Mouse (Mus musculus): ENCODE results near the gene Polr2c.
"Not testable (repeated sequence)": the region's sequence is repeated elsewhere in the genome, so short reads cannot be mapped to it uniquely, and the experiment has no call there.

Polr2c gene

DNA sequence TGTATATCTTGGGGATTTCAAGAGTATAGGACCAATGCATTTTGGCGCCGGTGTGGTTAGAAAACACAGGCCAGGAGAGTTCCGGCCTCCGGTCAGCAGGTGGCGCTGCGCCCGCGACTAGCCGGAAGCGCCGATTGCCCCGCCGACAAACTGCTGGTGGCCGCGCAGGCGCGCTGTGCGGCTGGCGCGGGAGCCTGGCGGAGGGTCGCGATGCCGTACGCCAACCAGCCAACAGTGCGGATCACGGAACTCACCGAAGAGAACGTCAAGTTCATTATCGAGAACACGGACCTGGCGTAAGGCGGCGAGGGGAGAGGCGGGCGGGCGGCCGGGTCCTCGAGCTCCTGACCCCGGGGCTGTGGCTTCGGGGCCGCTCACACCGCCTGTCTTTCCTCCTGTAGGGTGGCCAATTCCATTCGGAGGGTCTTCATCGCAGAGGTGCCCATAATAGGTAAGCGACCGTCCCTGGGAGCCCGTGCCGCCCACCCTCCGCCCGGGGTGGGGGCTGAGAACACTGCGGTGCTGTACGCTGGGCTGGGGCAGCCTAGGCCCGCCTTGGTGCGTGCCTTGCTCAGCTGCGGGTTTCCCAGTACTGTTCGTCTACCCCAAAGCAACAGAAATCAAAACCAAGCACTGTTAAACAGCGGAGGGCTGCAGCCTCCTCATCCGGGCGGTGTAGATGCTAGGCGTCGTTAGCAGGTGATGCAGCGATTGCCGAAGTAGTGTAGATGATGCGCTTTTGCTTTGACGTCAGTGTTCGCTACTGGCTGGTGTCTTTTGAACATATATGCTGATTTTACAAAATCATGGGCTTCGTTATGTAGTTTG is at the start of gene Polr2c:
Polr2c (plus strand) TSS at position 105 of the 828 bp plus-strand sequence.
- peak; percentile 80 to 88 for DNase-seq

DNA sequence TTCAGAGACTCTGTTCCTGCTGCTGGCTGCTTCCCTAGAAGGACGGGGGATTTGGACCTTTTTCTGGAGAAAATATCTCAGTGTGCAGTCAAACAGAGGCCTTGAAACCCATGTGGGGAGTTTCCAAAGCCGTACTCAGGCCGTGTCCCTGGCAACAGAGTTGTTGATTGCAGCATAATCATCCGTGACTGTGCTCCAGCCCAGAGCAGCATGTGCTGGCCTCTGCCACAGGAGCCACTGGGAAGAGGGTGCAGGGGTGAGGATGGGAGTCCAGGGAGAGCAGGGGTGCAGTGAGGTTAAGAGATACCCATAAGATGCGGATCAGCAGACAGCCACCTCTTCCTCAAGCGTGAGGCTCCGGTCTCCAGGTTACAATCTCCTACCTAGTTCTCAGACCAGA is 49.7 kb upstream of the Polr2c start:
- no peak for DNase-seq

DNA sequence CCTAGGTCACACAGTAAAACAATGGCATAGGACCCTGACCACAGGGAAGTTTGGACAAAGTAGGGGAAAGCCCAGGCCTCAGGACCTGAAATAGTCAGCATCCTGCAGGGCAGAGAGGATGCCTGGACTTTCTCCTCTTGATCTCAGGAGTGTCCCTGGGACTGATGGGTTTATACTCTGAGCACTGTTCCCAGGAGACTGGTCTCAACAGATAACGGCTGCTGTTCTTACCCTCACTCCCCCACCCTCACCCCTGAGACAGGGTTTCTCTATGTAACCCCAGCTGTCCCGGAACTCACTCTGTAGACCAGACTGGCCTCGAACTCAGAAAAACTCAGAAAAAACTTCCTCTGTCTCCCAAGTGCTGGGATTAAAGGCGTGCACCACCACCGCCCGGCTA is 48.9 kb upstream of the Polr2c start:
- no peak for DNase-seq

DNA sequence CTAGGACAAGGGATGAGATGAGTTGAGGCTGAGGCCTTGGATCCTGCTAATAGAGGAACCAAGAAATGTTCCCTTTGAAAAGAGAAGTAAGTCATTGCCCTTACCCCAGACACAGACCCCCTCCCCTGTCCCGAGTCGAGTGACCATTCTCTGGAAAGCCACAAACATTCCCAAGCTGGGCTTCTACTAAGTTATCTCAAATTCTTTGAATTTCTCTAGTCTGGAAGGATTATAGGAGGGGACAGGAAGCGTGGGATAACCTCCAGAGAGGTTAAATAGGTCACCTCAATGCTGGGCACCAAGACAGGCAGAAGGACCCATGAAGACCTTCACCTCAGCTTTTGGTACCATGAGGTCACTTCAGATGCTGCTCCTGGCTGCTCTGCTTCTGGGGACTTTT is 47.1 kb upstream of the Polr2c start, which contains the start of gene Ccl17:
Ccl17 (plus strand) TSS at position 301 of the 400 bp plus-strand sequence.
- DNase-seq: no peak

DNA sequence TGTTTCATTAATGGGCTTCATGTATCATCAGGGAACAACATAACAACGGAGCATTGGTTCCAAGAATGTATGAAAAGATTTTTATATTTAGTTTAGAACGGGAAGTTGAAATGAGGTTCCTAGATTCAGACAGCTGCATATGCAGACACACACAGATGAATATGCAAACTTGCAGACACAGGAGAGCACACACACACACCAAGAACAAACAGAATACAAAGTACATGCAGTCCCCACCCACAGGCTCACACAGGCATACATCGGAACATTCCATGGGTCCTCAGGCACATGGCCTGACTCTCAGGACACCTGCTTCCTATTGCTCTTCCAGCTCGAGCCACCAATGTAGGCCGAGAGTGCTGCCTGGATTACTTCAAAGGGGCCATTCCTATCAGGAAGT is 46.4 kb upstream of the Polr2c start:
- no peak for DNase-seq

DNA sequence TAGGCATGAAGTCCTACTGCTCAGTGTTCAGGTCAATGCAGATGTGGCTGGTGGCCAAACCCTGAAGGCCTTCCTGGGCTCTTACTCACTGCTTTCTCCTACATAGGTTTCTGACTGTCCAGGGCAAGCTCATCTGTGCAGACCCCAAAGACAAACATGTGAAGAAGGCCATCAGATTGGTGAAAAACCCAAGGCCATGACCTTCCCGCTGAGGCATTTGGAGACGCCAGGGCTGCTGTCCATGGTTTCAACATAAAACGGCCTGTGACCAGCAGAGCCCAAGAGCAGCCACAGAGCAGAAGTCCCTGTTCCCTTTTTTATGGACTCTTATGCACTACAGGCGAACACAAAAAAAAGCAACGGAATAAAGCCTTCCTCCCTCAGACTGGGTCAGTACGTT is 45.6 kb upstream of the Polr2c start:
- no peak for DNase-seq

DNA sequence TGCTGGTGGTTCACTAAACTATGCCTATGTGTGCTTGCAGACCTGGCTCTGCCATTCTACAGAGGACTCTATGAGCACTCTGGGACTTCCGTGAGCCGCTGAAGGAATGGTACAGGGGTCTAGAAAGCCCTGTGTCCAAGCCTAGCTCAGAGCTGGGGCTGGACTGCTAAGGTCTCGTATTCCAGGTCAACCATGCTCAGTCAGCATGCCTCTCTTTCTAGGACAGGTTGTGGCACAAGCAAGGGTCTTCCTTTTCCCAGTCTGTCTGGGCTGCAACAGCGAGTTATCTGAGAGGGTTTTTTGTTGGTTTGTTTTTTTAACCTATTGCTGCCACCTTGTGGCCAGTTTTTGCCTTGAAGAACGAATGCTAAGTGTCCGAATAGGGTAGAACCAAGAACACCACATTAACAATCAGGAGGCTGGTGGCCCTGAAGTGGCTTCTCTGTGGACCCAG is 44.6 kb upstream of the Polr2c start:
- peak; percentile 81 to 94 for DNase-seq

DNA sequence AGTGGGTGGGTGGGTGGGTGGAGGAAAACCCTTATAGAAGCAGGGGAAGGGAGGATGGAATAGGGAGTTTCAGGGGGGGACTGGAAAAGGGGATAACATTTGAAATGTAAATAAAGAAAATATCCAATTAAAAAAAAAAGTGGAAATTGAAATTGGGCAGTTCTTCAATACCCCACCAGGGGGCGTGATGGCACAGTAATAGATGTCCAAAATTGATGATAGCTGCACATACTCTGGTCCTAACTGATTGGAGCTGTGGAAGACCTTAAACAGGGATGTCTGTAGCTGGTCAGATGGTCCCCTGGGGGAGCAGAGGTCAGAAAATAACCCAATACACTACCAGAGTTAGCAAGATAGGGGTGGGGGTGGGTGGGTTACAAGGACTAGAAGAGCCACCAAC is 42.7 kb upstream of the Polr2c start:
- no peak for DNase-seq

DNA sequence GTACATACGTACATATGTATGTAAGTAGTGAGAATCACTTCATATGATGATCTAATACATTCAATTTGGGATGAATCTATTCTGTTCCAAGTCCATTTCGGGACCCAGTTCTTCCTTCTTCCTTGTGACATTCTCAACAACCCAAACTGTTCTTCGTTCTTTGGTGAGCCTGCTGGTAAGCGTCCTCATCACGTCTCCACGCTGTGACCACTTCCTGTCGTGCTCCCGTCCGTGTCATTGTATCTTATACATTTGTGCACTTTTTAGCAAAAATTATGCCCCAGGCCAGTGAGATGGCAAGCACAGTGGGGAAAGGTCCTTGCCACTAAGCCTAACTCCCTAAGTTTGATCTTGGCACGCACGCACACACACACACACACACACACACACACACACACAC is 39.3 kb upstream of the Polr2c start:
- DNase-seq: no peak

DNA sequence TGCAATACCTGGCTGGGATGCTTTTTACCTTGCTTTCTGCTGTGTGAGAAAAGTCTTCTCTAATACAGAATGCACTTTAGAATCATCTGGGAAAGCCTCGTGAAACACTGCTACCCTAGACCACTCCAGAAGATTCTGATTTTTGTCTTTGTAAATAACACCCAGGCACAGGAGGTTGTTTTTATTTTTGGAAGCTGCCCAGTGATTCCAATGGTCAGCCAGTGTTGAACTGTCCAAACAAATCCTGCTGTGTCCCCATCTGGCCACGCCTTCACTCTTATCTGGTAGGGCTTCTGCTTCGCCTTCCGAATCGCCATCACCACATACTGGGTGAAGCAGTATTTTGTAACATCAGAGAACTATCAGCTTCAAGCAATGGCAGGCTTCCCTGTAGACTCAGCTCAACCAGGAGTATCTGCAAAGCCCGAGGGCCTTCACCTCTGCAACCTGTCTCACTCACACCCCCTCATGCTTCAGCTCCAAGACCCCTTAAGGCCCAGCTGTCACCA is 37.5 kb upstream of the Polr2c start:
- DNase-seq: no peak

DNA sequence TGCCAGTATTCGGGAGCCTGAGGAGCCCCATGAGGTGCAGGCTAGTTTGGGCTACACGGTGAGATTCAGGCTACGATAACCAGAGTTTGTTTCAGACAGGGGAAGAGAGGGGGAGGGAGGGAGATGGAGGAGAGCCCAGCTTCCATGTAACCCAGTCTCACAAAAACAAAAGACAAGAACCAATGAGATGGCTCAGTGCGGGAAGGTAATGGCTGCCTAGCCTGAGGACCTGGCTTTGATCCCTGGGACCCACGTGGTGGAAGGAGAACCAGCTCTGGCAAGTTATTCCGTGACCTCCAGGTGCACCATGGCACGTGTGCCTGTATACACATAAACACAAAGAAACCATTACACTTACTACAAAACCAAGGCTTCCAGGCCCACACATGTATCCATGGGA is 36.7 kb upstream of the Polr2c start:
- peak; percentile 64 to 75 for DNase-seq

DNA sequence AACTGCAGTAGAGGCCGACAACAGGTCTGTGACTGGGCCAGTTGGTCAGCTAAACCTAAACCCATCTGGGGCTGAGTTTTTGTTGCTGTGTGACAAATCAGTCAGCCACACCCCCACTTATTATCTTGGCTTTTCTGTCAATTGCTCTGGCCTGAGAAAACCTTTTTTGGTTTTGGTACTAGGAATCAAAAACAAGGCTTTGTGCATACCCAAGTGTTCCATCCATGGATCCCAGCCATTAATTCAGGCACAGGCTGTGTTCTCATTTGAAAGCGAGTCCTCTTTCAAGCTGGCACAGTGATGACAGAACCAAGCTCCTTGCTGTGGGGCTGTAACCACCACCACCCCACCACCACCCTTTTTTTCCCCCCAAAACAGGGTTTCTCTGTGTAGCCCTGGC is 35.9 kb upstream of the Polr2c start:
- no peak for DNase-seq

DNA sequence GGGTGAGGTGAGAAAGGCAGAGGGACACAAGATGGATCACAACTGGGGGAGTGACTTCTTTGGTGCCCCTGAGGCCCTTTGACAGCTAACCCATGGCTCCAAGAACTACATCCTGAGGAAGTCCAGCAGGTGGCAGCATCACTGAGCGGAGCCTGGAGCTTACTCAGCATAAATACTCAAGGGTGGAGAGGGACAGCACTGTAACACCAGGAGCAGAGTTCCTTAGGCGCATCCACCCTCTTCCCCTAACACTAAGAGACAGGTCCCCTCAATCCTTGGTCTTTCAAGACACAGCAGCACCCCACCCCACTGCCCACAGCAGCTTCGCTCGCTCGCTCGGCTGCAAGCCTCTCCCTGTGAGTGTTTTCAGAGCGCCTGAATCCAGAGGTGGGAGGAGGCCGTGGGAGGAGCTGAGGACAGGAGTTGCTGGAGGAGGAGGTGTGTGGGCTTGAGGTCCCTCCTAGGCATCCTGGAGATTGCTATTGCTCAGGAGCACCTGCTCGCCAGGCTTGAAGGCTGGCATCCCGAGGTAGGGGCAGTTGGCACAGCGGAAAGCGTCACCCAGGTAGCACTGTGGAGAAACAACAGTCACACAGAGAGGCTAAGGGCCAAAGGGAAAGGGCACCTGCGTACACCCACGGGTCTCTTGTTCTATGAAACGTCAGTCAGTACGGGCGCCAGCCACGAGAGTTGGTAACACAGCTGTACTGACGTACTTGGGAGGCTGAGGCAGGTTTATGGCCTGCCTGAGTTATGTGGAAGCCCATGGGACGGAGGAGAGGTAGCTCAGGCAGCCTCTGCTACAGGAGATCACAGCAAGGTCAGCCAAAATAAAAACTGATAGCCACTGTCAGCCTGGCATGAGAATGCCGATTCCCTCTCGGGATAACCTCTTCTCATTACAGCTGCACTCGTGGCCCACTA is 34.4 kb upstream of the Polr2c start:
- DNase-seq: peak; percentile 56 to 72

DNA sequence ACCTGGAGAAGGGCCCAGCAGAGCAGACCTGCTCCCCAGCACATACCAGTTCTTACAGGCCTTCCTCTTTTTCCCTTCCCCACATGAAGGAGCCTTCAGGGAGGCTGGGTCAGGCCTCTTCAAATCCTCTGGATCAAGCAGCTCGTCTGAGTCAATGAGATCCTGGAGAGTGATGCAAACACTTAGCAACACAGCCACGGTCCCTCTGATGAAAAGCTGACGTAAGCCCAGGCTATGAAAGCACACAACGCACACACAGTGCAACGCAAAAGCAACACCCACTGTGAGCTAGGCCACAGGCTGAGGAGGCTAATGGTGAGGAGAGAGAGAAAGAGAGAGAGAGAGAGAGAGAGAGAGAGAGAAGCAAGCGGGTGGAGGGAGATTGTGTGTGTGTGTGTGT is 32.1 kb upstream of the Polr2c start:
- DNase-seq: no peak

DNA sequence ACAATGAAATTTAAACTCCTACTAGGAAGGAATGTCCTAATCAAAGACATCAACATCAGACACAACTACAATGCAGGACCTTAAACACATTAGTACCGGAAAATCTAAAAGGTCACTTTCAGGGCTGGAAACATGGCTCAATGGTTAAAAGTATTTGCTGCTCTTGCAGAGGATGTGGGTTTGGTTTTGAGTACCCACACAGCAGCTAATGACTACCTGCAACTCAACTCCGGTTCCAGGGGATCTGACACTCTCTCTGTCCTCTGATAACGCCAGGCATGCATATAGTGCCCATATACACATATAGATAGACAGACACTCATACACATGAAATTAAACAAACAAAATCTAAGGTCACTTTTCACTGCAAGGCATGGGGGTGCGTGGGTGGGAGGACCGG is 31.0 kb upstream of the Polr2c start:
- DNase-seq: no peak

DNA sequence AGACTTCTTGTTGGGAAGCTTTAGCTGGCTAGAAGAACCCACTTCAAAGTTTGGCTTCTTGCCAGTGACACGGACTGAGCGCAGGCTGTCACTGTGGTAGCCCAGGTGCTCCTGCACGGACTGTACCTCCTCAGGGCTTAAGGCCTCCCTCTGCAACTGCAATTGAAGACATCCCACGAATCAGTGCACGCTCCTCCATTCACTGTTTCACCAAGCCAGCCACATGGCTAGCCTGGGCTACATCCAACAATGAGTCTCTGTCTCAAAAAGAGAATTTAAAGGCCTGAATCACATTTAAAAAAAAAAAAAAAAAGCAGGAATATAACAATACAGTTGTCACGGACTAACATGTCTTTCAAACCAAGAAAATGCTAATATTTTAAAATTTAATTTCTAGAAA is 29.0 kb upstream of the Polr2c start:
- no peak for DNase-seq

DNA sequence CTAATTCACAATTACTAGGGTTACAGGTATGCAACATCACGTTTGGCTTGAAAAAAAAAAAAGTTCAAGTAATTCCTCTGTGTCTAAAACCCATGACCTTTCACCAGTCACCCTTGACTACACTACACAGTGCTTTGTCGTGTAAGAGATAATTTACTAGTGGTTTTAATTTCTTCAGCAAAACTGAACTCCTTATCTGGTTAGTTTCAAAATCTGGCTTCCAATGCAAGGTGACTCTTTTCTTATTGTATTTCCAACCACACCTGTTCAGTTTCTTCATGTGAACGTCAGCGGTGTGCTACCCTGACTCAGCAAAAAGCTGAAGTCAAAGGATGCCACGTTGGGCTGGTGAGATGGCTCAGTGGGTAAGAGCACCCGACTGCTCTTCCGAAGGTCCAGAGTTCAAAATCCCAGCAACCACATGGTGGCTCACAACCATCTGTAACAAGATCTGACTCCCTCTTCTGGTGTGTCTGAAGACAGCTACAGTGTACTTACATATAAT is 23.3 kb upstream of the Polr2c start:
- not testable (repeated sequence) for DNase-seq

DNA sequence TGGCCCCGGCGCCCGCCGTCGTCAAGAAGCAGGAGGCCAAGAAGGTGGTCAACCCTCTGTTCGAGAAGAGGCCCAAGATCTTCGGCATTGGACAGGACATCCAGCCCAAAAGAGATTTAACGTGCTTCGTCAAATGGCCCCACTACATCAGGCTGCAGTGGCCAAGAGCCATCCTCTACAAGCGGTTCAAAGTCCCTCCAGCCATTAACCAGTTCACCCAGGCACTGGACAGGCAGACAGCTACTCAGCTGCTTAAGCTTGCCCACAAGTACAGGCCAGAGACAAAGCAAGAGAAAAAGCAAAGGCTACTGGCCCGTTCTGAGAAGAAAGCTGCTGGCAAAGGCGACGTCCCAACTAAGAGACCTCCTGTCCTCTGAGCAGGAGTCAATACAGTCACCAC is 21.5 kb upstream of the Polr2c start:
- not testable (repeated sequence) for DNase-seq

DNA sequence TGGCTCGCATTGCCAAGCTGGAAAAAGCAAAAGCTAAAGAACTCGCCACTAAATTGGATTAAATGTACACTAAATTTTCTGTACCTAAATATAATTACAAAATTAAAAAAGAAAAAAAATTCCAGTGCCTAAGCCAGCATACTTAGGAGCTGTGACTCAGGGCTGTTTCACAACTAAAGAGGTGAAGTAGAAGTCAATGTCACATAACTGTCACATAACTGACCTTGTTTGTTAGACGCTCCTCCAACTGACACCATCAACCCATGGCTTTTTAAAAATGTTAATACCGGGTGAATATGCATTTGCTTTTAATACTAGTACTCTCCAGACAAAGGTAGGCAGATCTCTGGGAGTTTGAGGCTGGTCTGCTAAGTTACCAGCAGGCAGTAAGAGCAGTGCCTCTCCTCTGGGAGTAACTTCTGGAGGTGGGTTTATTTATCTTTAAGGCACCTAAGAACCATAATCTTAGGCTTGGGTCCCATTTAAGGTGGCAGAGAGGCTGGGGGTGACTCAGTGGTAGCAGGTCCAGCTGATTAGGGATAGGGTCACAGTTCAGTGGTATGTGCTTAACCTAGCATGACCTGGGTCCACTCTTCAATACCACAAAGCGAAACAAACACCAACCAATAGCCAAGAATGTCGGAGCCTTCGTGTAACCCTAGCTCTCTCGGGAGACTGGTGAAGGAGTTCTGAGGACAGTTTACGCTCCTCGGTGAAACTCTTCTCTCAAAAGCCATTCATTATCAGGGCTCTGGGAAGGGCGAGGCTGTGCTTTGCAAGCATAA is 20.6 kb upstream of the Polr2c start:
- no peak for DNase-seq

DNA sequence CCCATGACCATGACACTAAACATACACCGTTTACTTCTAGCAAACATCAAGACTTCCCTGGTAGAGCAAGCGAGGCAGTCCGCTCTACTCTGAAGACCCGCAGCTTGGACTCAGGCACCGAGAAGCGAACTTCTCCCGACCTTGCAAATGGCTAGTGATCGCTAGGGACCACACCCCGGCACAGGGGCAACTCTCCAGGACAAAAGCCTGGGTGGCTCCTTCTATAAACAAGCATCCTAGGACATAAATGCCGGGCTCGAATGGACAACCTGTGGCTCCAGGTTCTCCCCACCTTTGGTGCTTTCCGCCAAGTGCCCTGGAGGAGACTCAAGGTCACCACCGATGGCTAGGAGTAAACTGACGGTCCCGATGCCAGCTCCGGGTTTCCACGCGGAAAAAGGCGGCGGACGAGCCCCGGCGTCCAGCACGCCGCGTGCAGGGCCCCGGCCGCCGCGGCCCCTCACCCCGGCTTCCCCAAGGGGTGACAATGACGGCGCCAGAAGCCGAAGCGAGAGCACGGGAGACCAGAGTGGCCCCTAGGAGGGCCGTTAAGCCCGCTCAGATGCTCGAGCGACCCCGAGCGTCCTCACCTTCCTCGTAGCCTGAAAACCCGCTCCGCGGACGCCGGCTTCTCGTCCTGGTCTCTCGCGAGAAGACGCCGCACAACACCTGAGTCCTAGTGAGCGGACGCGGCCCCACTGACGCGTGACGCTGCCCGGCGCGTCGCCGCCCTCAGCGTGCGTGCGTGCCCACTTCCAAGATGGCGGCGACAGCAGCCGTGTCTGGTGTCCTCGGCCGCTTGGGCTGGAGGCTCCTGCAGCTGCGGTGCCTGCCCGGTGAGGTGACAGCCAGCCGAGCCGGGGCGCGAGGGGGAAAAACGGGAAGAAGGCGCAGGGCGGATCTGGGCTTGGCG is 19.3 kb upstream of the Polr2c start, which contains the start of the genes Coq9 and Ciapin1:
Coq9 (plus strand) TSS at position 660 of the 913 bp plus-strand sequence.
Ciapin1 (minus strand) TSS at position 697 of the 913 bp plus-strand sequence.
- DNase-seq: peak; percentile 94 to 96

DNA sequence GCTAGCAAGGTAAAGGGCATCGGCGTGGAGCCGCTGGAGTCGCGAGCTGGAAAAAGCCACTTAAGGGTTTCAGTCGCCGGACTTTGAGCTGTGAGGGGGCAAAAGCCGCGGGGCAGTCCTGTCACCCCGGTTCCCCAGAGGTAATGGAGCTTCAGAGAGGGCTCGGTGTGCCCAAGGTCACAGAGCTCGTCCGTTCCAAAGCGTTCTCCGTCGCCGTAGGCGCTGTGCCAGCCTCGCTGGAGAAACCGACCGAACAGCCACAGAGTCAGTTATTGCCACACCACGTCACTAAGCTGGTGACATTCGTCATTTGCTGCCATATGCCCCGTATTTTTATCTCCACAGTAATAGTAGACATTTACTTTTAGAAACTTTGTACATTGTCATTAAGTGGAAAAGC is 18.6 kb upstream of the Polr2c start:
- DNase-seq: peak; percentile 75 to 84

Data from kidney, adult 8-10 months (tissue).